Mouse (Mus musculus) bone marrow macrophage, adult 2 months (primary cell): ENCODE results near the gene Ret. TPM values are rescaled to one million over a fixed set of nuclear protein-coding genes. Genes with fewer than 3 reads are reported as not detected.
A peak's percentile ranks its signal among the peaks of the same experiment; 100 is the strongest.

Experiments used
- H3K27ac ChIP-seq: 2 replicates; pipeline ENCODE4 v1.5.1; 2012; ENCODE audit warnings: low read depth, low read length; ENCODE audit not compliant: insufficient read depth
- H3K4me1 ChIP-seq: 2 replicates; pipeline ENCODE4 v1.6.1; 2012; ENCODE audit warnings: low read length; ENCODE audit not compliant: control insufficient read depth, insufficient read depth
- H3K4me3 ChIP-seq: 2 replicates; pipeline ENCODE4 v1.5.1; 2012; ENCODE audit warnings: mild to moderate bottlenecking, low read length, moderate library complexity; ENCODE audit not compliant: insufficient read depth
- CTCF ChIP-seq: IDR thresholded peaks from 2 replicates; pipeline ENCODE4 v1.5.1; 2012; ENCODE audit warnings: low read depth, mild to moderate bottlenecking, low read length, moderate library complexity
- POLR2A ChIP-seq: IDR thresholded peaks from 2 replicates; pipeline ENCODE4 v1.6.1; 2012; ENCODE audit warnings: mild to moderate bottlenecking, low read depth, low read length, borderline replicate concordance
- polyA plus RNA-seq: library from polyadenylated mRNA; stranded (reverse); fragments of >200 nt; gene quantifications from 2 replicates; pipeline ENCODE4 v1.2.4, GENCODE M21; 2012; ENCODE audit not compliant: missing spikeins, insufficient read depth, insufficient read length

The Ret gene
- polyA plus RNA-seq, 1 experiment: not detected

- TF ChIP-seq POLR2A (no peak), CTCF (no peak)
- H3K27ac ChIP-seq: no peak overlapping the region
- H3K4me1 ChIP-seq: no peaks in the 10 kb centered on the region
- no peak overlapping the region for H3K4me3 ChIP-seq
Measured at GRCm38 (mm10) chr6:118162457-118163082, 34.9 kb downstream of the Ret start.

GRCm38 (mm10) chr6:118153091-118153490, 44.4 kb downstream of the Ret start:
- H3K4me1 ChIP-seq: peaks cover 11% of the 10 kb centered on the region
- H3K27ac ChIP-seq: no peak overlapping the region
- no peak for TF ChIP-seq POLR2A
- no peak for TF ChIP-seq CTCF
- H3K4me3 ChIP-seq: no peak overlapping the region

- H3K4me1 ChIP-seq: peaks cover 11% of the 10 kb centered on the region
- no peak overlapping the region for H3K4me3 ChIP-seq
- peak overlapping the region; percentile 32; the same call in 1 of the 2 replicates for H3K27ac ChIP-seq
- TF ChIP-seq CTCF: no peak
- TF ChIP-seq POLR2A: no peak
Measured at GRCm38 (mm10) chr6:118150988-118151387, 46.5 kb downstream of the Ret start.

GRCm38 (mm10) chr6:118150538-118150937, 47.0 kb downstream of the Ret start:
- Histone ChIP-seq H3K27ac (peak overlapping the region; percentile 12; the same call in 1 of the 2 replicates), H3K4me3 (no peak overlapping the region), H3K4me1 (peaks cover 11% of the 10 kb centered on the region)
- no peak for TF ChIP-seq POLR2A
- TF ChIP-seq CTCF: no peak

- no peak overlapping the region for H3K4me3 ChIP-seq
- no peak overlapping the region for H3K27ac ChIP-seq
- no peak for TF ChIP-seq POLR2A
- no peak for TF ChIP-seq CTCF
- peaks cover 11% of the 10 kb centered on the region for H3K4me1 ChIP-seq
Measured at GRCm38 (mm10) chr6:118150128-118150527, 47.4 kb downstream of the Ret start.

GRCm38 (mm10) chr6:118140961-118141360, 56.6 kb downstream of the Ret start:
- Histone ChIP-seq H3K4me1 (peaks cover 36% of the 10 kb centered on the region), H3K27ac (peak overlapping the region; percentile 51), H3K4me3 (0 out of 2 replicates have a peak overlapping the region, but pooled peaks have one; percentile 25)
- TF ChIP-seq CTCF (no peak), POLR2A (no peak)

- Histone ChIP-seq H3K4me1 (peaks cover 50% of the 10 kb centered on the region), H3K27ac (no peak within 1 kb of the TSS), H3K4me3 (peak within 1 kb of the TSS; percentile 72)
- TF ChIP-seq POLR2A: no peak
- TF ChIP-seq CTCF: no peak
Measured at GRCm38 (mm10) chr6:118138731-118139709, 58.5 kb downstream of the Ret start, which contains the start of gene Csgalnact2. Csgalnact2 (minus strand) TSS chr6:118139140.

GRCm38 (mm10) chr6:118137148-118137547, 60.4 kb downstream of the Ret start:
- H3K27ac ChIP-seq: no peak overlapping the region
- H3K4me1 ChIP-seq: peaks cover 51% of the 10 kb centered on the region
- H3K4me3 ChIP-seq: no peak overlapping the region
- TF ChIP-seq CTCF: no peak
- TF ChIP-seq POLR2A: no peak

- Histone ChIP-seq H3K27ac (peak overlapping the region; percentile 63), H3K4me1 (peaks cover 37% of the 10 kb centered on the region), H3K4me3 (no peak overlapping the region)
- TF ChIP-seq POLR2A (no peak), CTCF (no peak)
Measured at GRCm38 (mm10) chr6:118134461-118134860, 63.1 kb downstream of the Ret start.

- H3K27ac ChIP-seq: peak overlapping the region; percentile 38
- H3K4me3 ChIP-seq: no peak overlapping the region
- peaks cover 36% of the 10 kb centered on the region for H3K4me1 ChIP-seq
- TF ChIP-seq POLR2A: no peak
Measured at GRCm38 (mm10) chr6:118130022-118130421, 67.5 kb downstream of the Ret start.
